Mouse (Mus musculus): ENCODE measurements around the gene Pdlim3. TPM values are rescaled to one million over a fixed set of nuclear protein-coding genes. Genes with fewer than 3 reads are reported as not detected.

The Pdlim3 gene
- polyA plus RNA-seq, 1 experiment from 2014 or later, result 5.9 TPM

- Histone ChIP-seq H3K9me3 (no peaks in the 10 kb centered on the region), H3K4me1 (peaks cover 19% of the 10 kb centered on the region), H3K27ac (replicated peaks) (no peak overlapping the region), H3K36me3 (replicated peaks) (no peaks in the 10 kb centered on the region), H3K4me3 (no peak overlapping the region), H3K27me3 (replicated peaks; ENCODE audit: low read depth, poor library complexity, severe bottlenecking) (peaks cover 17% of the 10 kb centered on the region)
- no peak for DNase-seq (ENCODE audit: low spot score)
- 84% methylated on average over 3 of the region's 3 CpGs for WGBS
Measured at GRCm38 (mm10) chr8:45880457-45880856, 4.8 kb upstream of the Pdlim3 start.

GRCm38 (mm10) chr8:45881726-45882125 lies 3.5 kb upstream of the Pdlim3 start:
- no peak for DNase-seq (ENCODE audit: low spot score)
- no peaks in the 10 kb centered on the region for H3K9me3 ChIP-seq
- H3K4me3 ChIP-seq, result no peak overlapping the region
- H3K36me3 ChIP-seq (replicated peaks), result no peaks in the 10 kb centered on the region
- H3K27ac ChIP-seq (replicated peaks), result no peak overlapping the region
- 94% methylated on average over 8 of the region's 8 CpGs for WGBS
- H3K27me3 ChIP-seq (replicated peaks; ENCODE audit: low read depth, poor library complexity, severe bottlenecking), result peaks cover 23% of the 10 kb centered on the region
- peaks cover 18% of the 10 kb centered on the region for H3K4me1 ChIP-seq

- WGBS, result 48% methylated on average over 4 of the region's 4 CpGs
- no peaks in the 10 kb centered on the region for H3K9me3 ChIP-seq
- H3K36me3 ChIP-seq (replicated peaks), result no peaks in the 10 kb centered on the region
- no peak for DNase-seq (ENCODE audit: low spot score)
- no peak overlapping the region for H3K4me3 ChIP-seq
- H3K4me1 ChIP-seq, result peaks cover 17% of the 10 kb centered on the region
- H3K27me3 ChIP-seq (replicated peaks; ENCODE audit: low read depth, poor library complexity, severe bottlenecking), result peaks cover 23% of the 10 kb centered on the region
- H3K27ac ChIP-seq (replicated peaks), result no peak overlapping the region
Measured at GRCm38 (mm10) chr8:45883793-45884192, 1.5 kb upstream of the Pdlim3 start.

GRCm38 (mm10) chr8:45884552-45884951 lies 709 bp upstream of the Pdlim3 start:
- Histone ChIP-seq H3K27me3 (replicated peaks; ENCODE audit: low read depth, poor library complexity, severe bottlenecking) (peaks cover 23% of the 10 kb centered on the region), H3K27ac (replicated peaks) (peak overlapping the region; percentile 19; the same call in 1 of the 2 replicates), H3K9me3 (no peaks in the 10 kb centered on the region), H3K4me1 (peaks cover 17% of the 10 kb centered on the region), H3K36me3 (replicated peaks) (no peaks in the 10 kb centered on the region), H3K4me3 (peak overlapping the region; percentile 58)
- no peak for DNase-seq (ENCODE audit: low spot score)
- WGBS, result 16% methylated on average over 13 of the region's 13 CpGs

- Histone ChIP-seq H3K27ac (replicated peaks) (peak overlapping the region; percentile 51; the same call in 1 of the 2 replicates), H3K4me3 (peak overlapping the region; percentile 58), H3K36me3 (replicated peaks) (no peaks in the 10 kb centered on the region), H3K27me3 (replicated peaks; ENCODE audit: low read depth, poor library complexity, severe bottlenecking) (peaks cover 23% of the 10 kb centered on the region), H3K9me3 (no peaks in the 10 kb centered on the region), H3K4me1 (peaks cover 17% of the 10 kb centered on the region)
- WGBS, result 33% methylated on average over 2 of the region's 2 CpGs
- DNase-seq (ENCODE audit: low spot score), result no peak
Measured at GRCm38 (mm10) chr8:45885775-45886174, 514 bp downstream of the Pdlim3 start.

GRCm38 (mm10) chr8:45889737-45890136 lies 4.5 kb downstream of the Pdlim3 start:
- Histone ChIP-seq H3K4me1 (peaks cover 11% of the 10 kb centered on the region), H3K36me3 (replicated peaks) (no peaks in the 10 kb centered on the region), H3K4me3 (no peak overlapping the region), H3K27ac (replicated peaks) (no peak overlapping the region), H3K9me3 (no peaks in the 10 kb centered on the region), H3K27me3 (replicated peaks; ENCODE audit: low read depth, poor library complexity, severe bottlenecking) (peaks cover 10% of the 10 kb centered on the region)
- WGBS, result 93% methylated on average over 7 of the region's 7 CpGs
- no peak for DNase-seq (ENCODE audit: low spot score)

- 0 out of 2 replicates have a peak, but pooled peaks cover 1% of the 10 kb centered on the region for H3K4me1 ChIP-seq
- no peak overlapping the region for H3K27ac ChIP-seq (replicated peaks)
- DNase-seq (ENCODE audit: low spot score), result no peak
- WGBS, result 88% methylated on average over 3 of the region's 3 CpGs
- no peaks in the 10 kb centered on the region for H3K9me3 ChIP-seq
- no peaks in the 10 kb centered on the region for H3K27me3 ChIP-seq (replicated peaks; ENCODE audit: low read depth, poor library complexity, severe bottlenecking)
- no peaks in the 10 kb centered on the region for H3K36me3 ChIP-seq (replicated peaks)
- H3K4me3 ChIP-seq, result no peak overlapping the region
Measured at GRCm38 (mm10) chr8:45896590-45896989, 11.3 kb downstream of the Pdlim3 start.

GRCm38 (mm10) chr8:45899783-45900182 lies 14.5 kb downstream of the Pdlim3 start:
- Histone ChIP-seq H3K27ac (replicated peaks) (no peak overlapping the region), H3K9me3 (no peaks in the 10 kb centered on the region), H3K36me3 (replicated peaks) (no peaks in the 10 kb centered on the region), H3K27me3 (replicated peaks; ENCODE audit: low read depth, poor library complexity, severe bottlenecking) (no peaks in the 10 kb centered on the region), H3K4me3 (no peak overlapping the region), H3K4me1 (0 out of 2 replicates have a peak, but pooled peaks cover 5% of the 10 kb centered on the region)
- WGBS, result 89% methylated on average over 3 of the region's 3 CpGs
- DNase-seq (ENCODE audit: low spot score), result no peak

- DNase-seq (ENCODE audit: low spot score), result no peak
- no peak overlapping the region for H3K27ac ChIP-seq (replicated peaks)
- H3K4me1 ChIP-seq, result 0 out of 2 replicates have a peak, but pooled peaks cover 5% of the 10 kb centered on the region
- no peaks in the 10 kb centered on the region for H3K27me3 ChIP-seq (replicated peaks; ENCODE audit: low read depth, poor library complexity, severe bottlenecking)
- no peaks in the 10 kb centered on the region for H3K36me3 ChIP-seq (replicated peaks)
- 73% methylated on average over 8 of the region's 8 CpGs for WGBS
- H3K4me3 ChIP-seq, result no peak overlapping the region
- no peaks in the 10 kb centered on the region for H3K9me3 ChIP-seq
Measured at GRCm38 (mm10) chr8:45901626-45902025, 16.4 kb downstream of the Pdlim3 start.

GRCm38 (mm10) chr8:45903659-45904058 lies 18.4 kb downstream of the Pdlim3 start:
- Histone ChIP-seq H3K36me3 (replicated peaks) (no peaks in the 10 kb centered on the region), H3K27ac (replicated peaks) (no peak overlapping the region), H3K9me3 (no peaks in the 10 kb centered on the region), H3K27me3 (replicated peaks; ENCODE audit: low read depth, poor library complexity, severe bottlenecking) (no peaks in the 10 kb centered on the region), H3K4me1 (0 out of 2 replicates have a peak, but pooled peaks cover 5% of the 10 kb centered on the region), H3K4me3 (no peak overlapping the region)
- WGBS, result 45% methylated on average over 3 of the region's 3 CpGs
- no peak for DNase-seq (ENCODE audit: low spot score)

GRCm38 (mm10) chr8:45905591-45906250 lies 20.5 kb downstream of the Pdlim3 start:
- Histone ChIP-seq H3K27me3 (replicated peaks; ENCODE audit: low read depth, poor library complexity, severe bottlenecking) (no peaks in the 10 kb centered on the region), H3K36me3 (replicated peaks) (no peaks in the 10 kb centered on the region), H3K27ac (replicated peaks) (no peak overlapping the region), H3K4me1 (0 out of 2 replicates have a peak, but pooled peaks cover 5% of the 10 kb centered on the region), H3K9me3 (no peaks in the 10 kb centered on the region), H3K4me3 (no peak overlapping the region)
- 80% methylated on average over 7 of the region's 7 CpGs for WGBS
- no peak for DNase-seq (ENCODE audit: low spot score)

- Histone ChIP-seq H3K9me3 (no peaks in the 10 kb centered on the region), H3K4me1 (peaks cover 5% of the 10 kb centered on the region; the same call in 1 of the 2 replicates), H3K27me3 (replicated peaks; ENCODE audit: low read depth, poor library complexity, severe bottlenecking) (no peaks in the 10 kb centered on the region), H3K36me3 (replicated peaks) (no peaks in the 10 kb centered on the region), H3K27ac (replicated peaks) (no peak overlapping the region), H3K4me3 (no peak overlapping the region)
- no peak for DNase-seq (ENCODE audit: low spot score)
- WGBS, result 84% methylated on average over 4 of the region's 4 CpGs
Measured at GRCm38 (mm10) chr8:45906251-45906619, 21.0 kb downstream of the Pdlim3 start.

GRCm38 (mm10) chr8:45913707-45914106 lies 28.4 kb downstream of the Pdlim3 start:
- Histone ChIP-seq H3K4me3 (no peak overlapping the region), H3K4me1 (peaks cover 7% of the 10 kb centered on the region), H3K27ac (replicated peaks) (no peak overlapping the region), H3K9me3 (no peaks in the 10 kb centered on the region), H3K27me3 (replicated peaks; ENCODE audit: low read depth, poor library complexity, severe bottlenecking) (no peaks in the 10 kb centered on the region), H3K36me3 (replicated peaks) (no peaks in the 10 kb centered on the region)
- WGBS, result 85% methylated on average over 11 of the region's 11 CpGs
- no peak for DNase-seq (ENCODE audit: low spot score)

All from embryonic facial prominence, embryonic 10.5 days (tissue).